Mouse (Mus musculus) heart, embryonic 16.5 days (tissue): ENCODE measurements around the gene Prdm11. TPM values are rescaled to one million over a fixed set of nuclear protein-coding genes. Genes with fewer than 3 reads are reported as not detected.
A peak's percentile ranks its signal among the peaks of the same experiment; 100 is the strongest.

Experiments used
- ATAC-seq: fragments of 200-750 bp; cut with Nextera tagmentation; replicated peaks from 2 replicates; pipeline ENCODE4 v1.8.0; 2017; ENCODE audit warnings: moderate number of reproducible peaks; ENCODE audit not compliant: insufficient read depth, low FRiP score; ENCODE audit errors: extremely low read depth
- H3K27ac ChIP-seq: fragments of 300-500 bp; sonication (generic); 2 replicates; pipeline ENCODE4 v1.5.1; 2014; ENCODE audit warnings: mild to moderate bottlenecking, low read length, control low read depth, moderate library complexity
- H3K27me3 ChIP-seq: fragments of 300-500 bp; sonication (generic); 2 replicates; pipeline ENCODE4 v1.6.1; 2014; ENCODE audit warnings: low read length, mixed read lengths; ENCODE audit not compliant: control insufficient read depth, insufficient read depth
- H3K36me3 ChIP-seq: fragments of 300-500 bp; sonication (generic); 2 replicates; pipeline ENCODE4 v1.6.1; 2014; ENCODE audit not compliant: control insufficient read depth, insufficient read depth
- H3K4me1 ChIP-seq: fragments of 300-500 bp; sonication (generic); 2 replicates; pipeline ENCODE4 v1.6.1; 2014; ENCODE audit warnings: low read length, mixed read lengths; ENCODE audit not compliant: control insufficient read depth, insufficient read depth
- H3K4me2 ChIP-seq: fragments of 300-500 bp; sonication (generic); 2 replicates; pipeline ENCODE4 v1.6.1; 2014; ENCODE audit warnings: low read depth, mild to moderate bottlenecking, control low read depth, low read length
- H3K4me3 ChIP-seq: fragments of 300-500 bp; sonication (generic); 2 replicates; pipeline ENCODE4 v1.5.1; 2014; ENCODE audit warnings: mild to moderate bottlenecking, control low read depth, low read length
- H3K9ac ChIP-seq: fragments of 300-500 bp; sonication (generic); 2 replicates; pipeline ENCODE4 v1.6.1; 2014; ENCODE audit warnings: low read length, control low read depth
- H3K9me3 ChIP-seq: fragments of 300-500 bp; sonication (generic); replicated peaks from 2 replicates; pipeline ENCODE4 v1.6.1; 2016; ENCODE audit warnings: low read length; ENCODE audit not compliant: control insufficient read depth
- WGBS: fragments of 180-500 bp; shearing (Covaris S2); extraction: QIAGEN DNeasy Blood & Tissue Kit; methylation state at CpG from one replicate; pipeline ENCODE4 v1.1.7; 2014; 5-methylcytosine and 5-hydroxymethylcytosine counted together
- polyA plus RNA-seq: library from polyadenylated mRNA; unstranded; fragments of >200 nt; fragmentation: Nextera tagmentation; extraction: Ambion mirVana; gene quantifications from 2 replicates; pipeline ENCODE4 v1.2.1, GENCODE M21; 2015

The Prdm11 gene
- polyA plus RNA-seq, 1 experiment from 2014 or later: 3.7 TPM

DNA sequence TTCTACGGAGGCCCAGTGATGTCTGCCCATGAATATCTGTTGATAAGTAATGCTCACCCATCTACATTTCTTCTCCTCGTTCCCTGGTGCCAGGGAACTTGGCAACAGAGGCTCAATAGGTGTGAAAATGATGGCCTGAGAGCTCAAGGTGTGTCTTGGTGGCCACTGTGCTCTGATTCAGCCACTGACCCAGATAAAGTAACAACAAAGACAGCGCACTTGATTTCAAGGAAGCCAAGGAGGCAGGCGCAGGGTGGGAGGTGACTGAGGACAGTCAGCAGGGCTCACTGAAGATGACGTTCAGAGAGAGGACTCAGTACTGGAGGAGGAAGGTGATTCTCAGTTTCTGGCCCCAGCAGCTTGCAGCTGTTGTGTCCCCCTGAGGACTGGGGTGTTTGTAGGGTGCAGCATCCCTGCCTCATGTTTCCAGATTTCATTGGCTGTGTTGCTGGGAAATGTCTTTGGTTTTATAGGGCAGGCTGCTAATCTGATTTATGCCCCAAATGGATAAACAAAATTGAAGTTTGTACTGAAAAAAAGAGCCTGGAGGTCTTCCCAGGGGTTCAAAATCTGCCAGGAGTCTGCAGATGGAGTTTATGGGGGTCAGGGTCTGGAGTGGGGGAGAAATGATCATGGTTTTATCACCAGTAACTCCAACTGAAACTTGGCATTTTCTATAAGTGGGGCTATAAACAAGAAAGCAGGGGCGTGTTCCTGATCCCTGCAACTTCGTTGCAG, 128.4 kb downstream of the Prdm11 start:
- 34% methylated on average over 7 of the region's 7 CpGs for WGBS
- H3K9ac ChIP-seq: no peak overlapping the region
- peaks cover 8% of the 10 kb centered on the region for H3K4me1 ChIP-seq
- H3K27me3 ChIP-seq: peaks cover 38% of the 10 kb centered on the region
- no peak overlapping the region for H3K27ac ChIP-seq
- no peak overlapping the region for H3K4me2 ChIP-seq
- peaks cover 4% of the 10 kb centered on the region; the same call in 1 of the 2 replicates for H3K9me3 ChIP-seq
- H3K4me3 ChIP-seq: no peak overlapping the region
- no peak for ATAC-seq
- no peaks in the 10 kb centered on the region for H3K36me3 ChIP-seq

DNA sequence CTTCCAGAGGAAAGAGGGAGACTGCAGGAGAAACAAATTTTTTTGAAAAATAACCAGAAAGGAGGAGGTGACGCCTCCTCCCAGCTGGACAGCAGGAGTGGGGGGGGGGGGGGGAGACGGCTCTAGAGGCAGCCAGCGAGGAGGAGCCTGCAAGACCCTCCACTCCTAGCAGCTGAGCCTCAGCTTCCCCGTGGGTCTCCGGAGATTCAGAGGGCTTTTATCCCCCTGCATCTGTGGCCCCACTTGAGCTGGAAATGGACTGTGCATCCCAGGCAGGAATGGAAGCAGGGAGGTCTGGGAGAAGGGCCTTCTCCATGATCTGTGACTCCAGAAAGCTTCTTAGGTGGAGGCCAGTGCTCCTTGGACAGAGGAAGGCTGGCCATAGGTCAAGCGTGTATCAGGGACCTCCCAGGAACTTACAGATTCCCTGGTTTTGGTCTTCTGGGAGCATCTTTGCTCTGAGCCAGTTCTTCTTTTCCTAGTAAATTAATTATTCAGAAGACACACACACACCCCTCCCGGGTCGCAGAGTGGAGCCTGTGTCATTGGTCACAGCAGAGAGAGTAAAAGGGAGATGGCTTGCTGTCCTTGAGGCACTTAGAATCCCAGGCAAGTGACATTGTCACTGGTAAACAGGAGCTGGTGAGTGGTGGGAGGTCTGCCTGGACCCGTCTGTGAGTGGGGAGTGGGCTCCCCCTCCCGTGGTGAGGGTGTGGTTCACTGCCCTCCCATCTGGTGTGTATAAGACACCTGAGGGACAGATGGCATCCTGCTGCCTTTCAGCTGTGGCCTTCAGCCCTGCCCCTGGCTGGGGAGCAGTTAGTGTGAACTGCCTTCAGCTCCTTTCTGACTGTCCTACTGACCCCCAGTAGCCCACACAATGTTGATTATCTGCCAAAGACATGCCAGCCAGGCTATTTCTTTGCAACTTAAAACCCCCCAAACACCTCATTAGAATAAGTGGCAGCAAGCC, 130.0 kb downstream of the Prdm11 start:
- peak overlapping the region; percentile 65; the same call in 1 of the 2 replicates for H3K4me2 ChIP-seq
- no peak overlapping the region for H3K4me3 ChIP-seq
- peaks cover 40% of the 10 kb centered on the region for H3K27me3 ChIP-seq
- no peak overlapping the region for H3K27ac ChIP-seq
- WGBS: 16% methylated on average over 9 of the region's 10 CpGs
- peaks cover 4% of the 10 kb centered on the region; the same call in 1 of the 2 replicates for H3K9me3 ChIP-seq
- H3K36me3 ChIP-seq: no peaks in the 10 kb centered on the region
- peaks cover 8% of the 10 kb centered on the region for H3K4me1 ChIP-seq
- no peak for ATAC-seq
- no peak overlapping the region for H3K9ac ChIP-seq

Other genes starting within 250 kb of the Prdm11 start
- gene Syt13, start 131.1 kb downstream of the Prdm11 start, polyA plus RNA-seq: 1.2 and 2.7 TPM in 2 replicates
- 28.3 and 38.6 TPM in 2 replicates for gene Trp53i11, start 141.4 kb upstream of the Prdm11 start, polyA plus RNA-seq